Mouse (Mus musculus) stomach, postnatal 0 days (tissue): Measurements from ENCODE around the gene Fcho1.

Source experiments
- CTCF ChIP-seq: IDR thresholded peaks from 2 replicates; pipeline ENCODE4 v1.5.1; 2016; ENCODE audit warnings: antibody characterized with exemption, low read depth, mild to moderate bottlenecking, moderate library complexity
- EP300 ChIP-seq: optimal IDR thresholded peaks from 2 replicates; pipeline ENCODE3; 2016; ENCODE audit warnings: antibody characterized with exemption

- TF ChIP-seq EP300: no peak
- no peak for TF ChIP-seq CTCF
These were observed 58.7 kb downstream of the Fcho1 start for GRCm38 (mm10) chr8:71666855-71667254.
